Mouse (Mus musculus): ENCODE measurements at regions not wholly inside any gene's neighbourhood (a gene's known extent, or its start where the extent isn't known, plus 50 kb on each side); places are given as distances from the start of the nearest gene placed in this dataset.

DNA sequence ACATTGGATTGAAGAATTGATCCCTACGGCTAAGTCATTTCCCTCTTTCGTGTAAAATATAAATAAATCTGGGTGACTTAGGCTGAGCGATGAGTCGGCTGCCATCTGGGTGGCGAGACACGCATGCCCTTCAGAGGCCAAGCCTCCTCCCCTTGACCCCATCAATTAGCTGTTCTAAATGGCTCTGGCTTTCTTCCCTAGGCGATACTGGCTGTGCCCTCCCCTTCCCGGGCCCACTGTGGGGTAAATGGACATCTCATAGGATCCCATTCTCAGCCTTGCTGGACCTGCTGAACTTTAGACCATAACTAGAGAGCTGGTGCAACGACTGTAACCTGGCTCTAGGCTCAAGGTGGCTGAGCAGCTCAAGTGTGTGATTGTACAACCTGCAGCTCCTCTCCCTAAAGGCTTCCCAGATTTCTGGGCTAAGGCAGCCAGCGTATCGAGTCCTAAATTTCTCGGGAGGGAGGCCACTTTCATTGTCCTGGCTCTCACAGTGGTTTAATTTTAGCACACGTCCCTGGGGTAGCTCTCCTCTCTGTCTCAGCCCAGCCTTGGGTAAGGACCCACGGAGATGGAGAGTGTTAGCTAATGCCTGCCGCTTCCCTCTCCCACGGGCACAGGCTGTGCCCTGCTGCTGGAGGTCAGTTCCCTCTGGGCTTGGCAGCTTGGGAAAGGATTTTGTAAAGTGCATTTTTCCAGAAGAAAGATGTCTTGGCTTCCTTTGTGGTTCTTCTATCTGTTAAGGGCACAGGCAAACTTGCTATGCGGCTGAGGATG lies 80.7 kb upstream of the Zc3h12a start:
- no peak for DNase-seq (ENCODE audit: low spot score)

DNA sequence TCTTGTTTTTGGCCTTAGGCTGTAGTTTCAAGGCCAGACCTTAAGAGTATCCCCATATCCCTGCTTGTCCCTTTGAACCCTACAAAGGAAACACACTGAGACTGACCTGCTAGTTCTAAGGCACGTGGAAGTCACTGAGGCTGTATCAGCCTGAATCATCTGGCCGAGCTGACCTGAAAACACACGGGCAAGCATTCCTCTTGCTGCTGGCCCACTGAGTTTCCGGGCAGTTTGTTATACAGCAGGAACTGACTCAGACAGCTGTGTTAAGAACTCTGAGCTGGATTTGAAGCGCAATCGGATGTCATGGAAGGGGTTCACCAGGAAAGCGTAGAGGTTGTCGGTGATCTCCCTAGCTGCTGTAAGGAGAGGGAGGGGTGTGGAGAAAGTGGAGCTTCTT lies 75.9 kb upstream of the Zc3h12a start:
- DNase-seq (ENCODE audit: low spot score): no peak

DNA sequence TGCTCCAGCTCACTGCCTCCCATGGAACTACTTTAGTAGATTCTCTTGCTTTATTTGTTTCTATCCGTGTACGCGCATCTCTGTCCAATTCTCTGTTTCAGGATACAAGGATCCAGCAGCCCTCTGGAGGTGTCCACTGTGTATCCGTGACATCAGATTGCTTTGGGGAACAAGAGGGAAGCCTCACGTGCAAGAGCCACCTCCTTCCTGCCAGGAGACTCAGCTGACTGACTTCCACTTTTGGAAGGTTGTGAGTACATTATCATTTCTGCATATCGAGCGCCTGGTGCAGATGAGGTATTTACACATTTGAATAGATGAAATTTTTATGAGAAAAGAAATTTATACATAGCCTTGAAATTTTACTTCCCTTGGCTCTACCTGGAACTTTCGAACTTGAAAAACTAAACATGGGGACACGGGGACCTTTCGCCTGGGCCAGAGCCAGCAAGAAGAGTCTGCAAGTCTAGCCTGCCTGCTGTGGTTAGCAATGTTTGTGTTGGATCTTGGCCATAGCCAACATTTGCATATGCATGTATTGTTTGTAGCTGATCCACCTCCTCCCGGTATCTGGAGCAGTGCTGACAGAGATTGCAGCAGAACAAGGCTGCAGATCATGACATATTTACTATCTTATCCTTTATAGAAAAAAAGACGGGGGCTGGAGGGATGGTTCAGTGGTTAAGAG lies 74.1 kb upstream of the Zc3h12a start:
- DNase-seq (ENCODE audit: low spot score): no peak

DNA sequence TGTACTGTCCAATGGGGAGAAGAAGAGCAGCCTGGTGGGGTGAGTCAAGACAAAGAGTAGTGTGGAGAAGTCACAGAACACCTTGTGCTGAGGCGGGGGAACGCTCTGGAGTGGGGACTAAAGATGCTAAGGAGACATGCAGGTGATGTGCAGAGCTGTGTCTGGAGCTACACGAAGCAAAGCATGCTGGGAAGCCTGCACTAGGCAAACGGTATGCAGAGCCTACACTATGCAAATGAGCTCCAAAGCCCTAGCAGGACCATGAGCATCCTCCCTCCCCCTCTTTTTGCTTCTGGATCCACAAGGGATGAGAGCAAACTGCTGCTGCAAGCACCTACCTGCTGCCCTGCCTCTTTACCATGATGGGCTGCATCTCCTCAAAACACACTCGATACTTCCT lies 73.1 kb upstream of the Zc3h12a start:
- no peak for DNase-seq (ENCODE audit: low spot score)

DNA sequence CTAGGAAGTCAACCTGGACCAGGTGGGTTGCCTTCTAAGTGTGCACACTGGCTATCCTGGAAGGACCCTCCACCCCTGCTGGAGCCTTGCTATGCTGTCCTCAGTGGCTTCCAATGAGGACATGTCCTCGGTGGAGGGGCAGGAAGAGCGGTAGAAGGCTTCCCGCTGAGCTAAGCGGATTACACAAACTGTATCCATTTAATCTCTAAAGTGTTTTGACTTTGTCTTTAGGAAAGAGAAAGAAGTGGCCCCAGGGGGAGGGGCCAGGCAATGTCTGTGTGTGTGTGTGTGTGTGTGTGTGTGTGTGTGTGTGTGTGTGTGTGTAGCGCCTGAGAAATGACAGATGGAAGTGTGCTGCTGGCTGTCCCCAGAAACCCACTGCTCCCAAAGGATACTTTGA lies 71.6 kb upstream of the Zc3h12a start:
- no peak for DNase-seq (ENCODE audit: low spot score)

GRCm38 (mm10) chr4:125195901-125196435 lies 68.3 kb upstream of the Zc3h12a start:
- no peak for DNase-seq (ENCODE audit: low spot score)

GRCm38 (mm10) chr4:125194722-125195380 lies 67.2 kb upstream of the Zc3h12a start:
- no peak for DNase-seq (ENCODE audit: low spot score)

- DNase-seq (ENCODE audit: low spot score): no peak
Measured at GRCm38 (mm10) chr4:125194298-125194697, 66.7 kb upstream of the Zc3h12a start.

DNA sequence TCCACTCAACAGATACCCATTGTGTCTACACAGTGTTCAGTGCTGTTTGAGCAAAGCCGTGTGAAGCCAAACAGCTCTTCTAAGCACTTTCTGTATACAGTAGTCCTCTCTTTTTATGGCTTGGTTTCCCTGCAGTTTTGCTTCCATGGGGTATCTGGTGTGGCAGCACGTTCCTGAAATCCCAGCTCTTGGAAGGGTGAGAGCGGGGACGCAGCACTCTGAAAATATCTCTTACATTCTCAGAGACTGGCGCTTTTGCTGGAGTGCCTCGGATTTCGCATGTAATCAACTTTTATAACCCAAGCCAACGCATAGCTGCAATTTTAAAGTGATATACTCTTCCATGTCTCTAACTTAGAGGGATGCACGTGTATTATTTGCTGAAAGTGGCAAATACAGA lies 64.0 kb upstream of the Zc3h12a start:
- no peak for DNase-seq (ENCODE audit: low spot score)

DNA sequence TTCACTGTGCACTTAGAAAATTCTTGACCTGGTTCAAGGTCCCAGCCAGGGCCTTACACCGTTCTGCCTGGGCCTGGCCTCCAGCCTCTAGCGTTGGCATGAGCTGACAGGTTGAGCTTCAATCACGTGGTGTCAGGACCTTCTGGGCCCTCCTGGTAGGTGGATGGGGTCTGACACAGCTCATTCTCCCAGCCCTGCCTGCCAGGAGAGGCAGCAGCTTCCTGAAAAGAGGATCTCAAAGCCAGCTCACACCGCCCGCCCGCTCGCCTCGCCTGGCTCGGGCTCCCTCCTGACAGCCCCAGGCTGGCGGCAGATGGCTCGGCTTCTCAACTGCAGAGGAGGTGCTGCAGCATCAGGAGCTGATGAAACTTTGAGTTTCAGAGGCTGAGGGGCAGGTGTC lies 63.4 kb upstream of the Zc3h12a start:
- DNase-seq (ENCODE audit: low spot score): no peak

DNA sequence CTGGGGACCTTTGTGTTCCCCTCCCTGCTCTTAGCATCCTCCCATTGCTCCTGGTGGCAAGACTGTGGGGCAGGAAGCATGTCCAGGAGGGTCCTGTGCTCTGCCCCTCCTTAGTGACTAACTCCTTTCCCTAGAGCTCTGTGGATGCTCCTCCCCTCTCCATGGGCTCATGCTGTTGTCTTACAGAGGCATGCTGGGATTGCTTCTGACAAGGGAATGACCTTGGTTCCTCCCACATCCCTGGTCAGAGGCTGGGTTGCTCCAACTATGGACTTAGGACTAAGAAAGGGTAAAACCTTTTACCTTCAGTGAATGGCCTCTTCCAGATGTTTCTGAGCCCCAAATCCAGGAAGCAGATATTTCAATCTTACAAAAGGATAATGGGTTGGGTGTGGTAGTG lies 62.3 kb upstream of the Zc3h12a start:
- DNase-seq (ENCODE audit: low spot score): no peak

DNA sequence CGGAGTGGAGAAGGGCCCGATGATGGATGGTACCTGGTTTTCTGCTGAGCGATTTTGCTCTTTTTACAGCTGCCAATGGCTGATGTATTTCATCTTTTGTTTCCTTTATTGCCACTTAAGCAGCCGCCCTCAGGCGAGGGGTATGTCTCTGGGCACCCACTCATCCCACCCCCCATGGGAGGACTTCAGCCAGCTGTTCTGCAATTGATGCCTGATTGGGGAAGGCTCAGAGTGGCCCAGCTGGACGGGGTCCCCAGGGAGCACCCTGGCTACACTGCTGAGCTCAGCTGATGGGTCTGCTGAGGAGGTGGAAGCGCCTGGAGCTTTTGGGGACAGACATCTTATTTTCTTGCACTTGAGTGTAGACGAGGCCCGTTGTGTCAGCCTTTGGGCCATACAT lies 58.6 kb upstream of the Zc3h12a start:
- DNase-seq (ENCODE audit: low spot score): no peak

GRCm38 (mm10) chr4:125185076-125185475 lies 57.4 kb upstream of the Zc3h12a start:
- DNase-seq (ENCODE audit: low spot score): no peak

GRCm38 (mm10) chr4:125180947-125181346 lies 53.3 kb upstream of the Zc3h12a start:
- no peak for DNase-seq (ENCODE audit: low spot score)

DNA sequence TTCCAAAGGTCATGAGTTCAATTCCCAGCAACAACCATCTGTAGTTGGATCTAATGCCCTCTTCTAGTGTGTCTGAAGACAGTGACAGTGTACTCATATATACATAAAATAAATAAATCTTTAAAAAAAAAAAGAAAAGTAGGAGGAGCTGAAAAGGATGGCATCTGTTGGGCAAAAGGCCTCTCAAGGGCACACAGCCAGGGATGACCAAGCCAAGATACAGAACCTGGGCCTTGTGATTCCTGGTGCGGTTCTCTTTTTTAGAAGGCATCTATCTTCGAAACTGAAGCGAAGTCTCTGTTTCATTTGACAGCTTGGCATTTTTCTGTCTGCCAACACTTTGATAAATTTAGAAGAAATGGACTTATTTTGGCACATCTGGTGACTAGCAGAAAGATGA lies 50.9 kb upstream of the Zc3h12a start:
- DNase-seq (ENCODE audit: low spot score): no peak

- no peak for DNase-seq (ENCODE audit: low spot score)
Measured at GRCm38 (mm10) chr4:125177666-125178065, 50.0 kb upstream of the Zc3h12a start.
